Mouse (Mus musculus) lung, adult 2 months (tissue): ENCODE results near the gene Pcgf1.

ENCODE experiments used
- CTCF ChIP-seq: fragments of 200-500 bp; IDR thresholded peaks from 2 replicates; pipeline ENCODE4 v1.5.1; 2011; ENCODE audit warnings: mild to moderate bottlenecking, low read length, control low read depth; ENCODE audit not compliant: insufficient read depth
- POLR2A ChIP-seq: fragments of 200-500 bp; IDR thresholded peaks from 2 replicates; pipeline ENCODE4 v1.6.1; 2011; ENCODE audit warnings: low read depth, mild to moderate bottlenecking, control low read depth, low read length, borderline replicate concordance; ENCODE audit errors: extremely low read depth

GRCm38 (mm10) chr6:83070311-83071219 is 7.1 kb upstream of the Pcgf1 start:
- TF ChIP-seq CTCF, result no peak
- no peak for TF ChIP-seq POLR2A
